Mouse (Mus musculus) ovary, postnatal 14 days (tissue): ENCODE measurements around the gene Prkacb.

ENCODE experiments used
- DNase-seq: peaks from one replicate; pipeline ENCODE4 v3.0.0; 2022; ENCODE audit warnings: low spot score

The Prkacb gene

DNA sequence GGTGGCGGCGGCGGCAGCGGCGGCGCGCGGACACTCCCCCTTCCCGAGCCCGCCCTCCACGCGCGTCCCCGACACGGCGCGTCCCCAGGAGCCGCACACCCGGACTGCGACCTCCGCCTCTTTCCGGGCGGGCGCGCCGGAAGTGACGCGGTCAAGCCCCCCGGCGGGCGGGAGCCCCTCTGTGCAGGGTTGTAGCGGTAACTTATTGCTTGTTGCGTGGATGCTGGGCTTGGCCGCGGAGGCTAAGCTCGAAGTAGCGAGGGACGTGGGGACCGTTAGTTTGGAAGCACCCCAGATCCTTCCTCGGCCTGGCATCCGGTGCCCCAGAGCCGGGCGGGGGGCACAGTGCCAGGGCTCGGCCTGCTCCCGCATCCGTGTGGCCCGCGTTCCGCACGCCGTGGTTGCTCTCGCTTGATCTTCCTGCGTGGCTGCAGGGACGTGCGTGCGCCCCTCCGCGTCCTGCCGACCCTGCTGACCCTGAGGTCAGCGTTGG lies at the start of gene Prkacb:
Gene Prkacb, minus strand, starts transcription at position 90 of the 493 bp plus-strand sequence.
- peak; percentile 83 for DNase-seq

GRCm38 (mm10) chr3:146860308-146860707 lies 47.5 kb upstream of the Prkacb start:
- DNase-seq: no peak

GRCm38 (mm10) chr3:146857373-146857772 lies 44.6 kb upstream of the Prkacb start:
- DNase-seq: no peak

GRCm38 (mm10) chr3:146854473-146855087 lies 41.8 kb upstream of the Prkacb start:
- DNase-seq: no peak

DNA sequence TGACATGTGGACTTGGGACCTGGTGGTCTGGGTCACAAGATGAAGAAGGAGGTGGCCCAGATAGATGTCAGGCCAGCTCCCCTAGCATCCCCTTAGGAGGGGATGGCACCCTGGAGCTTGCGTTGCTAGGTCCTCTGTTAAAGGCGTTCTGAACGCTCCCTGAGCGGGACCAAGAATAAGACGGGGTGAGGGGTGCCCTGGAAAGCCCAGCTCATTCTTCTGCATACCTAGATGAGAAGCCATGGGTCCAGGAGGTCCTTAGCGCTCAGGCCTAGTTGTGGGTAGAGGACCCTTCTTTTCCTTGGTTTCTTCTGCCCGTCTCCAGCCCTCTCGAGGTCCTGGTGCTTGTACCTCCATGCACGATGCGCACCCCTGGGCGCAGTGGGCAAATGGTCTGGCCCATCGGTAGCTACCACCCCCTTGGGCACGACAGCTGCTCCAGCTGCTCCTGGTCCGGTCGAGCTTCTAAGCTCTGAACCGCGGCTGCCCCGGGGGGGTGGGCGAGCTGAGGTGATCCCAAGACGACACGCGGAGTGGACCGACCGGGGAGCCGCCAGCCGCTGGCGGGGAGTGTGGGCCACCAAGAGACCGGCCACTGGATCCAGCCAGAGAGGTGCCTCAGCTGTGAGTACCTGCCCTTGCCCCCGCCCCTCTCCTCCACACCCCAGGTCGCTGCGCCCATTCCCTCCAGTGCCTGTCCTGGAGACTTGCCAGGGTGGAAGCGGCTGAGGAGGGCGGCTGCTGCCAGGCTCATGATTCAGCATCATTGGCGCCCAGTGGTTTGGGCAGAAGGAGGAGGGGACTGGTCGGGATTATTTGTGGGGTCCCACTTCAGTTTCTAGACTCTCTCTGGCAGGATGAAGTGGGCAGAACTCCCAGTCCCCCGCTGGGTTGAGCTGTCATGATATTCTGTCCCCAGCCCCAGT lies 39.4 kb upstream of the Prkacb start, which contains the start of gene Ttll7:
Gene Ttll7, plus strand, starts transcription at position 402 of the 926 bp plus-strand sequence.
- DNase-seq: peak; percentile 52

DNA sequence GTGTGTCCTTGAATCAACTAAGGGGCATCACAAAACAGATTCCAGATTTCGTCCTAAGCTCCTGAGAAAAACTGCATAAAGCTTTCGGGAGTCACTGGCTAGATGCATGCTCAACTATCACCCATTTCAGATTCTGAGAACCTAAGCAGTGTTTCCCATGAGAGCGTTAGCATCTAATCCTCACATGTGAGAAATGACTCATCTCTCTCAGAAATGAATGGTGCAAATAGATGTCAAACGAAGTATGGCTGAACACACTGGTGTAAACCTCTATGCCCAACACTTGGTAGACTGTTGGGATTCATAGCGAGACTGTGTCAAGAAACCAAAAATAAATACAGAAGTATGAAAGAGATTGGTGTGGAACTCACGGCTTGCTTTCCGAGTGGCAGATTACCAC lies 36.6 kb upstream of the Prkacb start:
- no peak for DNase-seq

DNA sequence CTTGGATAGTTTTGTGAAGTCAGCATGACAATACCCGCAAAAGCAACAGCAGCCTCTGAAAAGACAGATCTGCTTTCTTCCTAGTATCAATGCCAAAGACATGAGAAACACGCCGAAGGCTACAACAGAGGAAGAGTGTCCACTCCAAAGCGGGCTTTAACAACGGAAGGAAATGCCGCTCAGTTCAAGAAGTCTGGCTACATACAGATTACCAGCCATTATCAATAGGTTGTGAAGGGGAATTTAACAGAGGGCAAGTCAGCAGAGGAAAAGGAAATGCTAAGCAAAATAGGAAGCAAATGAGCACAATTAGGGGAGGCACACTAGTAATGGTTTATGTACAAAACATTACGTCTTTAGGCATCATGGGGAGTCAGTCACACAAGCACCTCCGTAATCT lies 35.3 kb upstream of the Prkacb start:
- DNase-seq: no peak

DNA sequence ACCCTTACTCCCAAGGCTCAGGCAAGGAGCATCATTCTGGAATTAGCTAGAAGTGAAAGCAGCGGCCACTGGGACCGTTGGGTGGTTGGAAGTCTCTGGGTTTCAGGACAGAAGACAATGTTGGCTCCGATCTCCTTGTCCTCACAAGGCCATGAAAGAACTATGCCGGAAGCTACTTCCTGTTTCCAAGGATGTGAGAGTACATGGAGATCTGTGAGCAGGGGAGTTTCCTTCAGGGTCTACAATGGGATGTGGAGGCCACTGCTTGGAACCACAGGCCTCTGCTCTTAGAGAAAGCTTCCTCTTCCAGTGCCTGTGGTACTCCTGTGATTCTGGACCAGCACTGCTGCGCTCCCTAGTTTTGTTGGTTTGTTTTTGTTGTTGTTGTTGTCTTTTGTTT lies 33.4 kb upstream of the Prkacb start:
- DNase-seq: no peak

GRCm38 (mm10) chr3:146843470-146843869 lies 30.7 kb upstream of the Prkacb start:
- DNase-seq: no peak

GRCm38 (mm10) chr3:146842766-146843165 lies 30.0 kb upstream of the Prkacb start:
- no peak for DNase-seq

DNA sequence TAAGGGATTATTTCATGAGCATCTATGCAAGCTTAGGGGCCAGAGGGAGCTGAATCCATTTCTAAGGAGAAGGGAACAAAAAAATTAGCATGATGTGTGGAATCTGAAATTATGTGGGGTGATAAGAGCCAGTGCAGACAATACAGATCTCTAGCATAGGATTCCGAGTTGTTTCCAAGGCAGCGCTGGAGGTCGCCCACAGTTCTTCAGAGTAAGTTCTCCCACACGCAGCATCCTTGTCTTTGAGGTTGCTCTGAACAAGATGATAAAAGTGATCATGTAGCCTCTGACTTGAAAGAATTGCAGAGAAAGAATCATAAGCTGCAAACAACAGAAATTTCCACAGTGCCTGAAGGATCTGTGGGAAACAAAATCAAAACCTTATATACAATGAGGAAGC lies 7.9 kb upstream of the Prkacb start:
- no peak for DNase-seq

GRCm38 (mm10) chr3:146813624-146814023 lies 834 bp upstream of the Prkacb start:
- DNase-seq: no peak

DNA sequence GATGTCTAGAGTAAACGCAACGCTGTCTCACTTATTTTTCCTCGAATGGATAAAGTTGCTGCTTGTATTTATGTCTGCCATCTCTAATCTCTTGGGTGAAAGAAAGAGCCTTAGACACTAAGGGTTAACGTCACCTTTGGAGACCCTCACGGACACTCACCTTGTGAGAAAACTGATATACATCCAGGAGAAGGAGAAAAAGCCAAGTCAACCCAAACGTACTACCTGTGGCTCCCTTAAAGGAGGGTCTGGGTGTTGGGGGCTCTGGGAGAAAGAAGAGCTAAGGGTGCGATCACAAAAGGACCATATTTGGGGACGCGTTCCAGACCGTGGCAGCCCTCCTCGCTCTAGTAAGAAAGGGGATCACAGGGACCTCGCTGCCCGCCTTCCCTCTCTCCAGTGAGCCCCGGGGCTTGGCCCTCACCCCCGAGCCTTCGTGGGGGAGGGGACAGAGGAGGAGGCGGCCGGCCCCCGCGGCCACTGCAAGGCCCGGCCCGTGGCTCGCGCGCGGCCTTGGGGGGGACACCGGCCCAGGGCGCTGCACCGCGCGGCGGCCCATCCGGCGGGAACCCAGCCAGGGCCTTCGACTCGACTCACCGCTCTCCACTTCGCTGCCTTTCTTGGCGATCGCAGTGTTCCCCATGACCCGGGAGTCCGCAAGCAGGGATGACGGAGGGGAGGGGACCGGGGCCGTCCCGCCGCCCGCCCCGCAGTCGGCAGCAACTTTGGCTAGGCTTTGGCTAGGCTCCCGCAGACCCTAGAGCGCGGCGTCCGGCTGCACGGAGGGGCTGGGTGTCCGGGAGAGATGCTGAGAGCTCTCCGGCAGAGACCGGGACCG lies 530 bp downstream of the Prkacb start:
- DNase-seq: peak; percentile 46

GRCm38 (mm10) chr3:146793554-146794257 lies 19.1 kb downstream of the Prkacb start:
- no peak for DNase-seq

GRCm38 (mm10) chr3:146792144-146792748 lies 20.5 kb downstream of the Prkacb start:
- no peak for DNase-seq

GRCm38 (mm10) chr3:146784233-146784632 lies 28.6 kb downstream of the Prkacb start:
- DNase-seq: no peak

DNA sequence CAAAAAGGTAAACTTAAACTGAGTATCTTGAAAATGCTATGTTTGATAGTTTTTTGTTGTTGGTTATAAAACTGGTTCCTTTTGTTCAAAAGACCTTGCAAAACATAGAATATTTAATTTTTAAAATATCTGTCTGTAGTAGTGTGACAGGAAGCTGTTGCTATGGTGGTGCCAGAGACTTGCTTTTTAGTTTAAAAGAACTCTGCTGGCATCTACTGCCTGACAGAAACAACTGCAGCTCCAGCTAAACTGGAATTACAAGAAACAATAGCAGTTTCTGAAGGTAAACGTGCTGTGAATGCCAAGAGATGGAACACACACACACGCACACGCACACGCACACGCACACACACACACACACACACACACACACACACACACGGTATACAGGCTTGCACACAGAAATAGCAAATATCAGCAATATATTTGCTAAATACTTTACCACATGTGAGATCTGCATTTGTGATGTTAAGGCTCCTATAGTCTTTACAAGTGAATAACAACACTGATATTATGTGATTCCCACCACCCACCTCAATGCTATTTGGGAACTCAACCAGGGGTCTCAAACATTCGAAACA lies 29.1 kb downstream of the Prkacb start:
- DNase-seq: no peak

DNA sequence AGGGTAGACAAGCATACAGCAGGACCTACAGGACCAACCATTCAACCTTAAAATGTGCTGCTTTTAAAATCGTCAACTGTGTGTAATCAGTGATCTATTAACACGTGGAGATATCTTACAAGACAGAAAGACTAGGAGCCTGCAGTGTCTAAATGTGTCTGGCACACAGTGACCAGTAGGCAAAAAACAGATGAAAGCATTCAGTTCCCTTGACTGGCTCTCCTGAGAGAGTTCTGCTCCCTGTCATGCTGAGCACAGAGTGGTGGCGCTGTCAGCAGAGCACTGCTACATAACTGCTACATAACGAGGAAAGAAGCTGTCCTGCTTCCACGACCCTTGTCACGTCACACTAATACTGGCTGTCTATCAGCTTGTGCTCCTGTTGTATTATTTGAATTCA lies 30.2 kb downstream of the Prkacb start:
- no peak for DNase-seq

GRCm38 (mm10) chr3:146781131-146781530 lies 31.7 kb downstream of the Prkacb start:
- no peak for DNase-seq

- DNase-seq: no peak
These were observed 32.5 kb downstream of the Prkacb start for GRCm38 (mm10) chr3:146780241-146780640.

- DNase-seq: no peak
These were observed 33.9 kb downstream of the Prkacb start for GRCm38 (mm10) chr3:146778913-146779312.
